Mouse (Mus musculus): ENCODE measurements around the gene Tspan2.

Gene Tspan2

DNA sequence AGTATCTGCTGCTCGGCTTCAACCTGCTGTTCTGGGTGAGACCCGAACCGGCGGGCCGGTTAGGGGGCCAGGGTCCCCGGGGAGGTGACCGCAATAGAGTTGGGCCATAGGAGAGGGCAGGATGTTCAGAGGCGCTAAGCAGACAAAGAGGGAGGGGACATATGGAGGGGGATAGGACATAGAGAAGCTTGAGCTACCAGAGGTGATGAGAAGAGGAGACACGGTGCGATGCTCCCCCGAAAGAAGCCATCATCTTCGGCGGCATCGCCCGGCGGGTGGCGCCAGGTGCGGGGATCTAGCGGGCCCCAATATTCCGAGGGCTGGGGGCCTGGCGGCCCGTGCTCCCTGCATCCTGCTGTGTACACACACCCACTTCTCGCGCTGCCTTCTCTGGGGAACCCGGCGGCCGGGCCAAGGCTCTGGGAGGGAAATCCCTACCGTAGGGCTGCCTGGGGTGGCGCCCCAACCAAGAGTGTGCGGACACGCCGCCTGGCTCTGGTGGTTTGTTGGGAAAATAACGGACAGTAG, 766 bp downstream of the Tspan2 start:
- DNase-seq (ENCODE audit: low spot score), result no peak

GRCm38 (mm10) chr3:102735638-102736037, 1.3 kb downstream of the Tspan2 start:
- DNase-seq (ENCODE audit: low spot score), result no peak

DNA sequence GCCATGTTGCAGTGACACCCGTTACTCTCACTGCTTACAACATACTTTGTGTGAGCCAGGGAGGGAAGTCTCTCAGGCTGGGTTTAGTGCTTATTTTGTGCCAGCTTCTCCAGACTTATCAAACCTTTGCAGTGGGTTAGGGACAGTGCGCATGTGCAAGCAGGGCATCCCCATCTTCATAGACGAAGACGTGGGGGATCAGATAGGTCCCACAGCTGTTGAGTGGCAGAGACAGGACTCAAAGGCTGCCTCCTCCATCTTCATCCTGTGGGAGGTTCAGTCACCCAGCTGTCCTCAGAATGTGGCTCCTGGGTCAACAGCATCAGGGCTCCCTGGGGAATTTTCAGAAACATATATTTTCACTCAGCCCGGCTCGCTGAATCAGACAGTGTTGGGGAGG, 2.1 kb downstream of the Tspan2 start:
- no peak for DNase-seq (ENCODE audit: low spot score)

- no peak for DNase-seq (ENCODE audit: low spot score)
These were observed 2.8 kb downstream of the Tspan2 start for GRCm38 (mm10) chr3:102737106-102737505.

DNA sequence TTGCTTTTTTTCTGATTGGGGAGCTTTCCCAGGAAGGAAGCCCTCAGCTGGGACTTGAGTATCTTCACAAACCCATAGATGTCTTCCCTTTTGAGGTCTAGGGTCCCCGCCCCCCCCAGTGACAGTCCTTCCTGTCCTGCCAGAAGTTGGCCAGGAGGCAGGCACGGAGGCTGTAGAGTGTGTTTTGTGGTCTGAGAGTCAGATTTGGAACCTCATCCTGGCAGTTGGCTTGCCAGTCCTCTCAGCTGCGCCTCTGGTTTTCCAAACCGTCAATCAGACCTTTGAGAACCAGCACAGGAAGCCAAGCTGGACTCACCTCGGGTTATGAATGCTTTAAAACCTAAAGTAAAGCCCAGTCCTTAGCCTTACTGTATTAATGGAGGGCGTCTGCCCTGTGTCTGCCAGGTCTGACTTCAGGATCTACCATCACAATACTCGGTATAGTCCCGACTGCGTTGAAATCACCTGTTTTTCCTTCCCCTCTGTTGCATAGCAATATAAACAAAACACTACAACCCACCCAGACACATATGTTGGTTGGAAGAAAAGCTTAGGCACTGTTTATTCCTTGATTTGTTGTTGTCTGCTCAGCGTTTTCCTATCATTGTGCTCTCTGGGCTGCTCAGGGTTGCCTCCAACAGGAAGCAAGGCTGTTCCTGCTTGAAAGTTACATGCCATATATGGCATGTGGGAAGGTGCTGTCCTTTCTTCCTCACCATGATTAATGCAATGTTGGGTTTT, 4.0 kb downstream of the Tspan2 start:
- no peak for DNase-seq (ENCODE audit: low spot score)

GRCm38 (mm10) chr3:102738926-102739325, 4.6 kb downstream of the Tspan2 start:
- DNase-seq (ENCODE audit: low spot score), result no peak

GRCm38 (mm10) chr3:102742725-102743124, 8.4 kb downstream of the Tspan2 start:
- no peak for DNase-seq (ENCODE audit: low spot score)

DNA sequence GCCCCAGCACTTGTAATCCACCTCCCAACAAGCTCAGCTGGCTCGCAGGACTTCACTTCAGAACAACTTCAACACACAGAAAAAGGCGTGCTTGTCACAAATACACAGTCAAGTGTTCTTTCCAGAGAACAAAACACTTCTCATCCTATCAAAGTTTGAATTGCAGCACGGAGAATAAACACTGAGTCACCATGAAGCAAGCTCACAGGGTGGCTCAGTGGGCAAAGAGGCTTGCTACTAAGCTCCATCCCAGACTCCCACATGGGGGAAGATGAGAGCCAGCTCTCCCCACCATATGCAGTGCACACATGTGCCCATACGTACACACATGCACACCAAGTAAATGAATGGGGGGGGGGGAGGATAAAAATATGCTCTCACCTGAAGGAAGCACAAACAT, 8.9 kb downstream of the Tspan2 start:
- no peak for DNase-seq (ENCODE audit: low spot score)

- DNase-seq (ENCODE audit: low spot score), result no peak
These were observed 9.6 kb downstream of the Tspan2 start for GRCm38 (mm10) chr3:102743781-102744471.

DNA sequence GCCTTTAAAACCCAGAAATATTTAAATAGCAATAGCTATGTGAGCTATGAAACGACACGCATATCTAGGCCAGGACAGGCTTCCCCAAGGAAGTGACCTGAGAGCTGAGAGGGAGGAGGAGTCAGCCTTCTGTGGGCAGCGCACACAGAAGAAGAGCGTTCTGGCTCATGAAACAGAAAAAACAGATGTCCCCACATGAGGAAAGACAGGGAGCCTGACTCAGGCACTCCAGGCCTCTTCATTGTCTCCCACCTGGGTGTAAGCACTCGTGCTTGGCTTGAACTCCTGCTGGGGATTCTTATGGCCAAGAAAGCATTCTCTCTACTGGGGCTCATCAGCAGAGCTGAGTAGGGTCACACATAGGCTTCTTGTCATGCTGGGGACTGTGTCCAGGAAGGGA, 10.3 kb downstream of the Tspan2 start:
- DNase-seq (ENCODE audit: low spot score), result no peak

- DNase-seq (ENCODE audit: low spot score), result no peak
These were observed 11.8 kb downstream of the Tspan2 start for GRCm38 (mm10) chr3:102746174-102746573.

DNA sequence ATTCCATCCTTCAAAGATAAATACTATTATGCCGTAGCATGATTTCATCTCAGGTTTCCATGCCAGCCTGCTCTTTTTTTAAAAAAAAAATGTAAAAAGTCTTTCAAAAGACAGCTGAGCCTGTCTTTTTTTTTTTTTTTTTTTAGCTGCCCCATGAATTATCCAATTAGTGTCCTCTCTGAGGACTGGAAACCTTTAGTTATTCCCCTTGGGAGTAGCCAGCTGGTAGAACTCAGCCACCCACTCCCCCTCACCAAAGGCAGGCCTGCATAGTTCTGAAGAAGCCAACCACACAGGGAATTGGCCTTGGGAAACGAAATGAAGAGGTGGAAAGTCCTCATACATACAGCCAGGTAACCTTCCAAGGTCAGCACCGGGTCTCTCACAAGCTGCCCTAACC, 13.7 kb downstream of the Tspan2 start:
- DNase-seq (ENCODE audit: low spot score), result no peak

DNA sequence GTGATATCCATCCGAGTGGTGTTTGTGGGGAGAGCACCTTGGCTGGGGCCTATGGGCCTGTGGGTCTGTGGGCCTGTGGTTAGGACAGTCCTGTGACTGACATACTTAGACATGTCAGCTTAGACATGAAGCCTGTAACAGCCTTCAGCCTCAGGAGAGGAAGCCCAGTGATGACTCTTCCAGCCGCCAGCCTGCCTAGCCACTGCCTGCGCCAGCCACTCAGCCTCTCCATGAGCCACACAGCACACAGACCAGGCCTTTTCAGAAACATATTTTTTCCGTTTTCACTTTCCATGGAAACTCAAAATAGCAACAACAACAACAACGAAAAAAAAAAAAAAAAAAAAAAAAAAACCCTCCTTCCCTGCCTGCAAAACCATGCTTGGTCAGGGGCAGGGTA, 14.4 kb downstream of the Tspan2 start:
- no peak for DNase-seq (ENCODE audit: low spot score)

GRCm38 (mm10) chr3:102751136-102751535, 16.8 kb downstream of the Tspan2 start:
- no peak for DNase-seq (ENCODE audit: low spot score)

DNA sequence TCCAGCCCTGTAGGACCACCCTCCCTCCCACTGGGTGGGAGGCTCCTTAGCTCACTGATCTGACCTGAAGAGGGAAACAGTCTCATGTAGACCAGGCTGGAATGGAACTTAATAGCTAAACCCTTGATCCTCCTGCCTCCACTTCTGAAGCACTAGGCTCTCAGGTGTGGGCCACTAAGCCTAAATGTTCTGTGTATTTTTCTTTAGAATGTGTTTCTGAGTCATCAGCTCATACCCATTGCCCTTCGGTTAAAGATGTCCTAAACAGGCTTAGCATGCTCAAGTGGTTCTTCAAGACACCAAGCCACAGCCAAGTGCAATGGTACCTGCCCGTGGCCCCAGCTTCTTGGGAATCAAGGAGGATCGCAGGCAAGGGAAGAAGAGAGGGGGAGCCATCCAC, 17.2 kb downstream of the Tspan2 start:
- DNase-seq (ENCODE audit: low spot score), result no peak

- no peak for DNase-seq (ENCODE audit: low spot score)
These were observed 17.7 kb downstream of the Tspan2 start for GRCm38 (mm10) chr3:102752053-102752452.

GRCm38 (mm10) chr3:102752457-102752856, 18.1 kb downstream of the Tspan2 start:
- no peak for DNase-seq (ENCODE audit: low spot score)

- no peak for DNase-seq (ENCODE audit: low spot score)
These were observed 21.5 kb downstream of the Tspan2 start for GRCm38 (mm10) chr3:102755801-102756200.

DNA sequence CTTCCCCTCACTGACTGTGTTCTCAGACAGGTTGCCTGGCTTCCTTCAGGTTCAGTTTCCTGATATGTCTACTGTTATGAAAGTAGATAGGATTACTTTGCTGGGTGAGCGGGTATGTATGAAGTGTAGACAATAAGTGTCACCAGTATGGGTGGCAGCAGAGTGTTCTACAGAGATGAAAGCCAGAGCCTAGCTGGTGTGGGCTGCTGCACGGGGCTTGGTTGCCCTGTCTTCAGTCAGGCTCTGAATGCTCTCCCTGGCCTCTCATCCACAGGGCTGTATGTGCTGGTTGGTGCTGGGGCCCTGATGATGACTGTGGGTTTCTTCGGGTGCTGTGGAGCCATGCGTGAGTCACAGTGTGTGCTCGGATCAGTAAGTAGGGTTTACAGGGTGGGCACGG, 22.7 kb downstream of the Tspan2 start:
- DNase-seq (ENCODE audit: low spot score), result no peak

DNA sequence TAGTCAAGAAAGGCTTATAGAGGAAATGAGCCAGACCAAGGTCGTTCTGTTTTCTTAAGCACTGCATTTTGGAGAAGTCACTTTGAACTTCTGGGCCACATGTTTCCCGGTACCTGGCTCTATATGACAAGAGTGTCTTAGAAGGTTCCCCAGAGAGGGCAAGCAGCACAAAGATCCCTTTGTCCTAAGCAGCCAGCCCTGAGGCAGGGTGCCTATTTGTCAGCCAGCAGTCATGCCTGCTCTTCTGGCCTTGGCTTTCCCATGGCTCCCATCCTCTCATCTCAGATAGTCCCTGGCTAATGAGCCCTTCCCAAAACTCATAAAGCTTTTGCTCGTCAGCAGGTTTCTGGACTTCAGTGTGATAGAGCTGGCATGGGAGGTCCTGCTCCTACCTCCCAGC, 25.9 kb downstream of the Tspan2 start:
- DNase-seq (ENCODE audit: low spot score), result no peak

GRCm38 (mm10) chr3:102762388-102762787, 28.1 kb downstream of the Tspan2 start:
- no peak for DNase-seq (ENCODE audit: low spot score)

DNA sequence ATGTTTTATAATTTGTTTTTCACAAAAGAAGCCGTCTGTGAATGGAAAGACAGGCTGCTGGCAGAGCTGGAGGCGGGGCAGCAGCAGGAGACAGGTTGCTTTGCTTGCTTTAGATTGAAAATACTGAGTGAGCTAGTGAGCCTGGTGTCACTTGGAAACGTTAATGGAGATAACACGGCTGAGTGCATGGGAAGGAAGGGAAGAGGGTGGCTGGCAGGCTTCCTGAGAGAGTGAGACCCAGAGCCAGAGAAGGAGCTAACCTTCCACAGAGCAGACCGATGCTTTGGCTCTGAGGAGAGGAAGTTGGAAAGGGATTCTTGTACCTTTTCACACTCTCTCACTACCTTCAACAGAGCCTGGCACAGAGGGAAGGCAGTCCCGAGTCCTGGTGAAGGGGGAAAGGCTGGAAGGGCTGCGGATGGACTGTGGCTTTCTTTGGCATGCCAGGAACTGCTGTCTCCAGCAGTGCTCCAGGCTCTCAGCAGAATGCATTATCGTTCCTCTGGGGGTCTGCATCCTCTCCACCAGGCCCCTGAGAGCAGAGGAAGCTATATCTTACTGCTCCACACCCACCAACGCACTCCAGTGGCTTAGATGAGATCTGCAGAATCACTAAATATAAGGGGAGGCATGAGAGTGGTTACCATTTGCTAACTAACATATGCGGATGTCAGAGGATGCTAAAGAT, 29.5 kb downstream of the Tspan2 start:
- no peak for DNase-seq (ENCODE audit: low spot score)

DNA sequence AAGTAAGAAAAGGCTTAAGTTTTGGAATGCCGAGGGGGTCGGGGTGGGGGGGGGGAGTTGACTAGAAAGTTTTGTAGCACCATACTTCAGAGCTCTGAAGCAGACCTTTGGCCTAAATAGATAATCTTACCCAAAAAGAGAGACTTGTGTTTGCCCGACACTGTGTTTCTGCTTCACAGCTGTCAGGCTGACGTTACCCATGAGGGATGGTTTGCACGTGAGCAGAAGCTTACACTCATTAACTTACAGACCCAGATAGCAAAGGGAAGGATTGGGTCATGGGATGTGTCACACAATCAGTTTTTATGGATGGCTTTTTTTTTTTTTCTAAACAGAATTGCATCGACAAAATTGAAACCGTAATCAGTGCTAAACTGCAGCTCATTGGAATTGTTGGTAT, 30.5 kb downstream of the Tspan2 start:
- no peak for DNase-seq (ENCODE audit: low spot score)
